Mouse (Mus musculus) v-Abl transformed pro-B cells (cell line): ENCODE measurements around the gene Macrod2.
"Not testable (repeated sequence)": the region's sequence is repeated elsewhere in the genome, so short reads cannot be mapped to it uniquely, and the experiment has no call there.

Source experiments
- in situ Hi-C, 2 experiments: fragments of 400-800 bp; cut with MboI; formaldehyde crosslinking; loops; one replicate each; pipeline ENCODE4 v1.15.1; 2025; ENCODE audit not compliant: unreplicated experiment in 2 of 2

Gene Macrod2

GRCm38 (mm10) chr2:140692461-140692860 is 297.4 kb downstream of the Macrod2 start:
- in situ Hi-C loops, result no loop called here

DNA sequence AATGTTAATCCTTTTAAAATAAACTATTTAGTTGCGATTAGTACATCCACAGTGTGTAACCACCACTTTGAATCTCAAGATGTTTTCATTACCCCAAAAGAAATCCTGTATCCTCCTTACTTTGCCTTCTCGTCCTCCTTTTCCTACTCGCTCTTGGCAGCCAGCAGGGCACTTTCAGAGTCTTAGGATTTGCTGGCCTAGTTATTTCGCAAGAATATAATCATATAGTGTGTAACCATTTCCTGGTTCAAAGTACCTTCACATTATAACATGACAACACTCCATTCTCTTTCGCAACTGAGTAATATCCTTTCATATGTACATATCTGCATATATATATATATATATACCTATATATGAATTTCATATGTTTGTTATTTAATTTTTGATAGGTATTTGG is 298.7 kb downstream of the Macrod2 start:
- in situ Hi-C loops, result no loop called here

- in situ Hi-C loops, result no loop called here
These were observed 303.5 kb downstream of the Macrod2 start for GRCm38 (mm10) chr2:140698585-140698984.

DNA sequence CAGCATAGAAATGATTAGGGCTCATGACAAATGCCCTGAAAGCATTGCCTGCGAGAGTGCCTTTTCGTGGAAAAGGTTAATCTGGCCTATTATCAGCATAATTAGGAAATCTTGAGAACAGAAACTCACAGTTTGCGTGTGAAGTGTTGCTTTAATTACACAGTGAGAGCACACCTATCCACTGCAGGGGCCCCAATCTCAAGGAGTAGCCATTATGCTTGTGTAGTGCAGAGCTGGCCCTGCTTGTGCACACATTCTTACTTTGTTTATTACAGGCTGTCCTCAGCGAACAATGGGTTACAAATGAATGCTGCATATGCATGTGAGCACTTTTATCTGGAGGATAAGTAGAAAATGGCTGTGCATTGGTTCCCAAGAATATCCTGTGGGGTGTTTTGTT is 308.3 kb downstream of the Macrod2 start:
- in situ Hi-C loops, result no loop called here

DNA sequence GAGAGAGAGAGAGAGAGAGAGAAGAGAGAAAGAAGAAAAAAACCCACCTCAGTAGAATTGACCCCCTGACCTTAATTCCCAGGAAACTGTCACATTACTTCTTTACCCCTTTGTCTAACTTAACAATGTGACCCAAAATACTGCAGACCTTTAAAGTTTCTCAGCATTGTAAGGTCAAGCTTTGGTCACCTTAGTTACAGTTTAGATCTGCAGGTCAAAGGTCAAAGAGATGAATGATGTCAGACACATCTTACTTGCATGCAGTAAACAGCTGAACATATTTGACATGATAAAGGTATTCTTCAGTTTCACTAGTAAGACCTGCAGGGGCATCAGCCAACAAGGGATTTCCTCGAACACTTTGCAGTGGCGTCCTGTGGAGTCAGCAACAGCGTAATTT is 309.0 kb downstream of the Macrod2 start:
- in situ Hi-C loops, result no loop called here

DNA sequence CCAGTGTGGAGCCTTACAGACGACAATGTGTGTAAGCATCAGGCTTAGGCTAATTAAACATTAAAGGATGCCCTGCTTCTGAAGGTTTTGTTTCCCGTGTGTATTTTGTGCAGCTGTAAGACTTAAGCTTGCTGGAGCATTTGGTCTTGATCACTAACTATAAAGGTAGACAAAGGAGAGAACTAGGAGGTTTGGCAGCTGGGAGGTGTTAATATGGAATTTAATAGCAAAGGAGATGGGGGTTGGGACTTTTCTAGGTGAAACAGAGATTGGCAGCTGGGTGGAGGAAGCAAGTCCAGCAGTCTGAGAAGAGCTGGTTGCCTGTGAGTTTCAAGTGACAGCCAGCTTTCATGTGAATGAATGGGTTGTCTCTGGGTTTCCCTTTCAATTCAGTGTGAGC is 310.2 kb downstream of the Macrod2 start:
- in situ Hi-C loops, result no loop called here

GRCm38 (mm10) chr2:140707550-140707949 is 312.4 kb downstream of the Macrod2 start:
- in situ Hi-C loops, result no loop called here

DNA sequence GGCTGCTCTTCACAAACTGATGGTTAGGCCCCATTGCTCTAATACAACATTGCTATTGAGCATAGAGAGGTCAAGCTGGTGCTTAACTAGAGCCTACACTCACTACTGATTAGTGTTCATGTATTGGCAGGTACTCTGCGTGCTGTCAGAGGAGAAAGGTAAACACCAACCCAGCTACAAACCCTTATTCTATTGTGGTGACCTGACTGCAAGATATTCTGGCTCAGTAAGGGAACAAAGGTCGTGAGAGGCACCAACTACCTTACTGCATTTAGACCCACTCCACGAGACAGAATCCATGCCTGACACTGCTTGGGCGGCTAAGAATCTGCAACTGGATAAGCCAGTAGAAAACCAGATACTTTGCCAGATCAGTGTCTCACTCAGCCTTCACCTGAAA is 320.7 kb downstream of the Macrod2 start:
- in situ Hi-C loops, result no loop called here

DNA sequence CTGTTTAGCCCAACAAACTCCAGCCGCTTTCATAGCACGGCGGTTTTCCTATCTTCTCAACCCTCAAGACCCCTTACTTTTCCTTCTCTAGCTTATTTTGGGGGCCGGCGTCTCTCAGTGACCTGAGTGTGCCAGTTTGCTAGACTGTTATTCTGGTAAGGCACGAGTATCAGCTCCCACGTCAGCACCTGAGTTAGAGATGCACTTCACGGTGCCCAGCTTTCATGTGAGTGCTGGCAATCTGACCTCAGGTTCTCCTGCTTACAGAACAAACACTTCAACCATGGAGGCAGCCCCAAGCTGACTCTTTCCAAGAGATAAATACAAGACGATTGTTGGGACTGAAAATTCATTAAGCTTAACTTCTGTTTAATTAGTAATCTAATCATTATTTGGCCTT is 322.3 kb downstream of the Macrod2 start:
- in situ Hi-C loops, result no loop called here

GRCm38 (mm10) chr2:140732616-140733183 is 337.6 kb downstream of the Macrod2 start:
- in situ Hi-C loops, result no loop called here

DNA sequence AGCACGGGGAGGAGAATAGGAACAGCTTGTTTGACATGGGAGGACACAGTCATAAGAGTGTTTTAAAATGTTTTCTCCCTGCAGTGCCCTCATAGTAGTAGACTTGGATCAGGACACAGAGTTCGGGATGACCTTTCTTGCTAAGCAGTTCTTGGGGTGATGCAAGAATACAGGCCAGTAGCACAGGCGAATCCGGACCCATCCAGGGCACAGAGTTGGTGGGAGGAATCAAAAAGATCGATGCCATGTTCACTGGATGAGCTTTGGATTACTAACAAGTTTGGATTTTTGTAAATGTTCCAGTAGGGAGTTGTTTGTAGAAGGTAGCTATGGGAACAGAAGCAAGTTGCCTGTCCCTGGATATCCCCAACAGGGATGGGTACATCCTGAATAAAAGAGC is 345.4 kb downstream of the Macrod2 start:
- in situ Hi-C loops, result no loop called here

GRCm38 (mm10) chr2:140742954-140743353 is 347.8 kb downstream of the Macrod2 start:
- in situ Hi-C loops, result not testable (repeated sequence)

DNA sequence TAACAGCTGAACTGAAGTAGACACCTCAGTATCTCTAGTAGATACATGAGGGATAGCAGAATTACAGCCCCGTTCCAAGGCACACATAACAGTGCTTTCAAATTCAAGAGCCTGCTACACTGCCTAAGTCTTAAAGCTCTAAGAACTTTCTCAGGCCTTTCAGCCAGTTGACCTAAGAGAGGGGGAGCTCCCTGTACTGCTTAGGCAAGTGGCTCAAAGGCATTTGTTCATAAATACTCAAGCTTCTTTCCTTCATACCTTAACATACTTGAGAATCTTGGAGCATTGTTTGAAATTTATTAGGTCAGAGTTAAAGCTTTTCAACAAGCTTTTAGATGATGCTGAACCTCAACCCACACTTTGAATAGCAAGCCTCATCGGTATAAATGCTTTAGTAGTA is 363.8 kb downstream of the Macrod2 start:
- in situ Hi-C loops, result no loop called here

GRCm38 (mm10) chr2:140759732-140760131 is 364.6 kb downstream of the Macrod2 start:
- in situ Hi-C loops, result no loop called here

DNA sequence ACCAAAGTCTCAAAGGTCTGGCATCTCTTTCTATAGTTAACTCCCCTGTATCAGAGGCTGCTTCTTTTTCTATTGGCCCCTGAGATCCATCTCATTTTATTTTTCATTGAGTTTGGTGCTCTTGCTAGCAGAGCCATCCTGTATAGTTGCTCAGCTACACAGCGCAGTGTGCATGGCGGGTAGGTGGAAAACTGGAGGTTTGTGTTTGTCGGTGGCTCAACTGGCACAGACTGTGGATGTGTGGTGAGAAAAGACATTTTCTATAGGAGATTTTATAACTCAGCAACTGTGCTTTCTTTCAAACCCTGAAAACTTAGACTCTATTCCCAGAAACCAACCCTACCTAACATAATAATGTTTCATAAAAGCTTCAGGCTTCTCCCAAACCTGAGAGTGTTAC is 365.0 kb downstream of the Macrod2 start:
- in situ Hi-C loops, result no loop called here

DNA sequence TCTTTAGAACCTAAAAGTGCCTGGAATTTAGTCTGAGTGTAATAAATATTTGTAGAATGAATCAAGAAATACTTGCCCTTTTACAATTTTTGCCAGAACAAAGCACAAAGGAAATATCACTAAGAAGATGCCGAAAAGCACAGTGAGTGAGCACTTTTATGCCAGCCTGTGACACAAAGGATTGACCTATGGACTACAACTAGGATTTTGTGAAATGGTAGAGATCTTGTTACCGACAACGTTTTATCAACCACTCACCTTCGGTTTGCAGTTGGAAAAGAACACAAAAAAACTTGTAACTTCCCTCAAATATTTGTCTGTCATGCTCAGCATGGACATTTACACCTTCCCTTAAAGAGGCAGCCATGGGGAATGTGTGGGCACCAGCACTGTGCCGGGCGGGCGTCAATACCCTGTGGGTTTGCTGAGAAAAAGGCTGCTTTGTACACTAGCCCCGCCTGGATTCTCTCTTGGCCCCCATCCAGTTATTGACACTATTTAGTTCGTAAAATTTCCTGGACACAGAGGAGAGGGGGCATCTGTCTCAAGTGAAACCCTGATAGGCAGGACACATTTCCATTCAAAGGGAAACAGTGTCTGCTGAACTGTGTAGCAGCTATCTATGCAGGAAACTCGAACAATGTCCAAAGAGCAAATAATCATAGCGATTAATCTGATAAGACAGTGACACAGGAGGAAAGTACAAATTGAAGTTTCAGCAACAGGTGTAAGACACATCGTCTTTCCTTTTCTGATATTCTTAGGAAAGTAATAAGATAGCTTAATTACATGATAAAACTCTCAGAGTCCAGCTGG is 368.2 kb downstream of the Macrod2 start:
- in situ Hi-C loops, result no loop called here

- in situ Hi-C loops, result no loop called here
These were observed 374.4 kb downstream of the Macrod2 start for GRCm38 (mm10) chr2:140769473-140769872.

GRCm38 (mm10) chr2:140772825-140773224 is 377.7 kb downstream of the Macrod2 start:
- in situ Hi-C loops, result no loop called here

GRCm38 (mm10) chr2:140773456-140773855 is 378.3 kb downstream of the Macrod2 start:
- in situ Hi-C loops, result no loop called here

DNA sequence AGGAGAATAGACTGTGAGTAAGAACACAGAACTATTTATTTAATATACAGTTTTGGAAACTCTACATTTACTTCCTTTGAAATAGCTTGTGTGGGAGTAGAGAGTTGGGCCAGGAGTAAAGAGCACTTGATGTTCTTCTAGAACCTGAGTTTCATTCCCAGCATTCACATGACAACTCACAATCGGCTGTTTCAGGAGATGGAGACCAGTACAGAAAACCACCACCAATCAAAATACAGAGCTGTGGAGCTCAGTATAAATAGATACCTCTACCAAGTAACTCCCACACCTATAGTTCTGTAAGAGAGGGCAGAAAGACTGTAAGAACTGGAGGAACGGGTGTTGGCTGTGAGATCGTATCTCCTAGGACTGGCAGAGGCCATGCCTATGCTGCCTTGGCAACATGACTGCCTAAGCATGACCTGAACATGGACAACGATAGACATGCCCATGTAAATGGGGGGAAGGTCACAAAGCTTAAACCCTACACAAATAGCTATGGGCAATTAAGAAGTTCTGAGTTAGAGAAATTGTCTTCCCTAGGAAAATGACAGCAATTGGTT is 379.8 kb downstream of the Macrod2 start:
- in situ Hi-C loops, result no loop called here

- in situ Hi-C loops, result no loop called here
These were observed 380.5 kb downstream of the Macrod2 start for GRCm38 (mm10) chr2:140775448-140776101.

- in situ Hi-C loops, result no loop called here
These were observed 383.1 kb downstream of the Macrod2 start for GRCm38 (mm10) chr2:140778212-140778611.
